Mouse (Mus musculus) testis, adult 2 months (tissue): ENCODE data around the gene Srp54a. TPM values are rescaled to one million over a fixed set of nuclear protein-coding genes. Genes with fewer than 3 reads are reported as not detected.
"Not testable (repeated sequence)": the region's sequence is repeated elsewhere in the genome, so short reads cannot be mapped to it uniquely, and the experiment has no call there.

Source experiments
- H3K27ac ChIP-seq: fragments of 200-500 bp; 2 replicates; pipeline ENCODE4 v1.5.1; 2012; ENCODE audit warnings: low read depth, low read length; ENCODE audit not compliant: control insufficient read depth, insufficient read depth
- H3K27me3 ChIP-seq: fragments of 200-500 bp; 2 replicates; pipeline ENCODE4 v1.6.1; 2012; ENCODE audit warnings: mild to moderate bottlenecking, low read length, moderate library complexity; ENCODE audit not compliant: control insufficient read depth, insufficient read depth
- H3K36me3 ChIP-seq: fragments of 200-500 bp; 2 replicates; pipeline ENCODE4 v1.6.1; 2012; ENCODE audit warnings: mild to moderate bottlenecking, low read length; ENCODE audit not compliant: control insufficient read depth, insufficient read depth
- H3K4me1 ChIP-seq: fragments of 200-500 bp; 2 replicates; pipeline ENCODE4 v1.6.1; 2012; ENCODE audit warnings: low read length; ENCODE audit not compliant: control insufficient read depth, insufficient read depth
- H3K4me3 ChIP-seq: fragments of 200-500 bp; 2 replicates; pipeline ENCODE4 v1.5.1; 2012; ENCODE audit warnings: low read depth, mild to moderate bottlenecking, low read length, moderate library complexity, mixed read lengths; ENCODE audit not compliant: control insufficient read depth
- CTCF ChIP-seq: fragments of 200-500 bp; IDR thresholded peaks from 2 replicates; pipeline ENCODE4 v1.5.1; 2012; ENCODE audit warnings: low read depth, mild to moderate bottlenecking, inconsistent platforms, low read length, moderate library complexity; ENCODE audit not compliant: control insufficient read depth, insufficient read depth, insufficient replicate concordance
- POLR2A ChIP-seq: fragments of 200-500 bp; IDR thresholded peaks from 2 replicates; pipeline ENCODE4 v1.6.1; 2012; ENCODE audit warnings: low read depth, mild to moderate bottlenecking, inconsistent platforms, low read length, moderate library complexity; ENCODE audit not compliant: control insufficient read depth
- polyA plus RNA-seq: library from polyadenylated mRNA; depleted of rRNA; stranded (reverse); fragments of >200 nt; gene quantifications from 2 replicates; pipeline ENCODE4 v1.2.3, GENCODE M21; 2012

The Srp54a gene
- polyA plus RNA-seq, 1 experiment = 20.1 TPM

DNA sequence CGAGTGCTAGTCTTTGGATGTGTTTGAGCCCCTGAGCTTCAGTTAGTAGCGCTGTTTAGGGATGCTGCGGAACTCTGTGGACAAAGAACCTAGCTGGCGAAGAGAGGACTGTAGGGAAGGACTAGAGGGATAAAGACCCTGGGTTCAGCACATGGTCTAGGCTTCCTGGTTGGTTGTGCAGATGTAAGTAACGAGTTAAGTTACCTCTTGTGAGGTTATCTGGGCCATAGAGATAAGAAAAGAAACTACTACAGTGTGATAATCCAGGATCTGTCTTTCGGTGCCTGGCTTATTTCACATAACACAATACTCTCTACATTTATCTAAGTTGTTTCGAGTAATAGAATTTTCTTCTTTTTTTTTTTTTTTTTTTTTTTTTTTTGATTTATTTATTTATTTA is 6.4 kb upstream of the Srp54a start:
- Histone ChIP-seq H3K27me3 (no peaks in the 10 kb centered on the region), H3K4me1 (no peaks in the 10 kb centered on the region), H3K27ac (no peak overlapping the region), H3K36me3 (no peaks in the 10 kb centered on the region), H3K4me3 (no peak overlapping the region)
- TF ChIP-seq POLR2A (no peak), CTCF (no peak)

DNA sequence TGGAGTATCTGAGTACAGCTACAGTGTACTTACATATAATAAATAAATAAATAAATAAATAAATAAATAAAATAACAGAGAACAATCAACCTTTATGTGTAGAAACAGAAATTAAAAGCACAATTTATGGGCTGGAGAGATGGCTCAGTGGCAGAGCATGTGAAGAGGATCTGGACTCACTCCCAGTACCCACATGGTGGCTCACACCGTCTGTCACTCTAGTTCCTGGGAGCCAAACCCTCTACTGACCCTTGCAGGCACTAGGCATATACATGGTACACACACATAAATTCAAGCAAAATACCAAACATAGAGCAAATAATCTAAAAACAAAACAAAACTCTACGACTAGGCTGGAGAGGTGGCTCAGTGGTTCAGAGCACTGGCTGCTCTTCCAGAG is 4.8 kb upstream of the Srp54a start:
- Histone ChIP-seq H3K4me1 (no peaks in the 10 kb centered on the region; the same call in 1 of the 2 replicates), H3K4me3 (no peak overlapping the region), H3K27me3 (no peaks in the 10 kb centered on the region), H3K27ac (no peak overlapping the region), H3K36me3 (no peaks in the 10 kb centered on the region)
- no peak for TF ChIP-seq POLR2A
- no peak for TF ChIP-seq CTCF

DNA sequence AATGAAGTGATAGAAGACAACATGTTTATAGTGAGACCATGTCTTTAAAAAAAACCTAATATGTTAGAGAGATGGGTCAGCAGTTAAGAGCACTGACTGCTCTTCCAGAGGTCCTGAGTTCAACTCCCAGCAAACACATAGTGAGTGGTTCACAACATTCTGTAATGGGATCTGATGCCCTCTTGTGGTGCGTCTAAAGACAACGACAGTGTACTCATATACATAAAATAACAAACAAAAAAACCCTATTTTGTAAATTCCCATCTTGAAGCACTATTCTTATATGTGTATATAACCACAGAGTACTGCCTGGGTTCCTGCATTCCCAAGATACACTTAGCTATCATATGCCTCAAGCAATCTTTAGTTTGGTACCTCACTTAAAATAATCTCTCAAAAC is 1.4 kb upstream of the Srp54a start:
- H3K27me3 ChIP-seq, H3K4me3 ChIP-seq, H3K27ac ChIP-seq, H3K4me1 ChIP-seq, H3K36me3 ChIP-seq: not testable (repeated sequence)

DNA sequence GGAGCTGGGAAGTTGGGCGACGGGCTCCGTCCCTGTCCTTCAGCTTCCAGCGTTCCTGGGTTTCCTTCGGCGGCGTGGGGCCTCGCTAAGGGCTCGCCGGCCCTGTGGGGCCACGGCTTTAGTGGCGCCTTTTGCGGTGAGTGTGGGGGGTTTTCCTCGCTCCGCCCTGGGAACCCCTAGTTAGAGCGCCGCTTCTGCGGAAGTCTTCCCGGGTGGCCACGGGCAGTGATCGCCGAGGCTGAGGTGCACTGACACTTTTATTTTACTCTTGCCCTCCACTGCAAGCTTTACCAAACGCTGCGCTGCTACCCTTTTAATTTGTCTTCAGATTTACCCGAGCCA is 510 bp downstream of the Srp54a start:
- Histone ChIP-seq H3K27ac (peak overlapping the region; percentile 97), H3K4me3 (peak overlapping the region; percentile 97)
- H3K27me3 ChIP-seq, H3K36me3 ChIP-seq, H3K4me1 ChIP-seq: not testable (repeated sequence)

DNA sequence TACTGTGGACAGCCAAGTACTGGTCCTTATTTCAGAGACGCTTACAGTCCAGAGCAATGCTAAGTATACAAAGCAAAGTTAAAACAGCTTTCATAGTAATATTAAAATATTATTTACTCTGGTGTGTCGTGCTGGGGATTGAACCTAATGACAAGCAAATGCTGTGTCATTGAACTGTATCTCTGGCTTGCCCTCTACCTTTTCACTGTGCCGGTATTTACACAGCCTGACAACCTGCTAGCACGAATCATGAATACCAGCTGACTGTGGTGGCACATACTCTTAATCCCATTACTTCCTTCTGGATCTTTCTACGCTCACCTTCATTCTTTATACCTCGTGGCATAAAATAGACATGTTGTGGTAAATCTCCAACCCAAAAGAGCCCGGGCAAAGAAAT is 12.1 kb downstream of the Srp54a start:
- not testable (repeated sequence) for H3K36me3 ChIP-seq, H3K27ac ChIP-seq, H3K4me1 ChIP-seq, H3K4me3 ChIP-seq, H3K27me3 ChIP-seq

DNA sequence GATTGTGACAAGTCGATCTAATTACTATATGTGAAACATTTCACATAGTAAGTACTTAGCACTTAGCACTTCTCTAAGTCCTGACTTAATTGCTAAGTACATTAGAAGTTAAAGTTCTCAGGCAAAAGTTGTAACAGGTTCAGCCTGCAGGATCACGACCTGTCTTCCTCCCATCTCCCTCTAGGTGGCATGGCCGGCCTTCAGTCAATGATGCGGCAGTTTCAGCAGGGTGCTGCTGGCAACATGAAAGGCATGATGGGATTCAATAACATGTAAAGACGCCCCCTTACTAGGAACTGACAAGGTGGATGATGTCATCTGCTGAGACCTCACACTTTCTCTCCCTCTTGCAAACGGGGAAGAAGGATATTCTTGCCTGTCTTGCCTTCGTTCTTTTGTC is 32.6 kb downstream of the Srp54a start:
- H3K36me3 ChIP-seq, H3K27ac ChIP-seq, H3K27me3 ChIP-seq, H3K4me1 ChIP-seq, H3K4me3 ChIP-seq: not testable (repeated sequence)

DNA sequence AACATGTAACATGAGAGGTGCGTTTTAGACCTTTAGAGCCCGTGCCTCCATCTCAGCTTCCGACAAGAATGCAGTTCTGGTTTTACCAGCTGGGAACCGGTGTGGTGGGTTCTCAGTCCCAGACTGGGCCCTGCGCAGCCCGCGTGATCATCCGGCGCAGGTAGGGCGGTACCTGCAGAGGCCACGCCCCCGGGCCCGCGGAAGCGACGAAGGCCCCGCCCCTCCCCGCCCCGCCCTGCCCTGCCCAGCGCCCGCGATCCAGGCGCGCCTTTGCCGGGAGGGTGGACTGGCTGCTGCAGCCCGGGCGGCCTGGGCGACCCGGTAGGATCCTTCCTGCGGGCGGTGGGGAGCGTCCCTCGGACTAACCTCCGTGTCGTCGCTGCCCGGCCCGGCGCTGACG is 44.2 kb downstream of the Srp54a start, which contains the start of gene Fam177a:
Gene Fam177a (plus strand): TSS at position 228 of the 400 bp plus-strand sequence.
- not testable (repeated sequence) for H3K36me3 ChIP-seq, H3K27ac ChIP-seq, H3K4me3 ChIP-seq, H3K4me1 ChIP-seq, H3K27me3 ChIP-seq

DNA sequence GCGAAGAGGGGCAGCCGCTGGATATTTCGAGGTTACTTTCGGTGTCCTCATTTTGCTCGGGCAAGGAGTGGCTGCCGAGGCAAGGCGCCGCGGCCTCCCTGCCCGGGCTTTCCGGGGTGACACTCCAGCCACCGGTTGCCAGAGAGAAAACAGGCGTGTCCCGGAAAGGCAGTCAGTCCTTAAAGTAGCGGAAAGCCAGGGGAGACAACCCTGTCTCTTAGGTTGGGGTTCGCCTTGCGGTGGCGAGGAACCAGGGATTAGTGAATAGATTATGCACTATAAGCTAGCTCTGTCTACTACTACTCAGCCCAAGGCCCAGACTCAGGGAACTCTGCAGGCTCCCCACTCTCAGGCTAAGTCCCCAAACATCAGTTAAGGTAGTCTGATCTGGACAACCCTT is 44.7 kb downstream of the Srp54a start:
- not testable (repeated sequence) for H3K27me3 ChIP-seq, H3K4me3 ChIP-seq, H3K27ac ChIP-seq, H3K36me3 ChIP-seq, H3K4me1 ChIP-seq

DNA sequence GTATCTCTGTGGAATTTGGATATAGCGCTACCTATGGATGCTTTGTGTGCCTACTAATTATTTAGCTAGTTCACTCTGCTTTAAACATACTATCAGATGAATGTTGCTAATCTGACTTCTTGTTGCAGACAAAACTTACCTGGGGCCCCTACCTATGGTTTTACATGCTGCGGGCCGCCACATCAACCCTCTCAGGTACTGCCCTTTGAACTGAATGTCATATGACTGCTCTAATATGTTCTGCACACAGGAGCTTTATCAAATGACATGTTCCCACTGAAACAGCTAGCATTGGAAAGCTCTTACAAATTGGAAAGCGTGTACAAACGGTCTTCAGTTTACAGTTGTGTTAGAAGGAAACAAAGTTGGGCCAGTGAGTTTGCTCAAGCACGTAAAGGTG is 55.5 kb downstream of the Srp54a start:
- H3K27ac ChIP-seq, H3K36me3 ChIP-seq, H3K4me3 ChIP-seq: not testable (repeated sequence)

DNA sequence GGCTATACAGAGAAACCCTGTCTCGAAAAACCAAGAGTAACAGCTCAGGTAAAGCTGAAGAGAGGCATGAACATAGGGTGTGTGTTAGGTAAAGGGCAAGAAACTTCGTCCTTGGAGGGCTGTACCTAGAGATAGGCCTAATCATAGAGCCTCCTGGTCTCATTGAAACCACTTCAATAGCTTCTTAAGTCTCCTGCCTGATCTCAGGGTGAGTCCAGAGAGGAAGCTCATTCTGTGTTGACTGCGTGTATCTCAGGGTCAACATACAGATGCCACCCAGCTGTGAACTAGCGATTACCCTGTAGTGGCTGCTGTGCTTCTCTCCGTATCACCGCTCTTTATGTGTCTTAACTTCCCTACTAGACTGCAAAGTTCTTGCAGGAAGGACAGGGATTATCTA is 57.8 kb downstream of the Srp54a start:
- not testable (repeated sequence) for H3K4me1 ChIP-seq, H3K36me3 ChIP-seq, H3K4me3 ChIP-seq, H3K27me3 ChIP-seq, H3K27ac ChIP-seq

More for the DNA sequence above, 55.5 kb downstream of the Srp54a start:
- not testable (repeated sequence) for H3K27me3 ChIP-seq, H3K4me1 ChIP-seq

DNA sequence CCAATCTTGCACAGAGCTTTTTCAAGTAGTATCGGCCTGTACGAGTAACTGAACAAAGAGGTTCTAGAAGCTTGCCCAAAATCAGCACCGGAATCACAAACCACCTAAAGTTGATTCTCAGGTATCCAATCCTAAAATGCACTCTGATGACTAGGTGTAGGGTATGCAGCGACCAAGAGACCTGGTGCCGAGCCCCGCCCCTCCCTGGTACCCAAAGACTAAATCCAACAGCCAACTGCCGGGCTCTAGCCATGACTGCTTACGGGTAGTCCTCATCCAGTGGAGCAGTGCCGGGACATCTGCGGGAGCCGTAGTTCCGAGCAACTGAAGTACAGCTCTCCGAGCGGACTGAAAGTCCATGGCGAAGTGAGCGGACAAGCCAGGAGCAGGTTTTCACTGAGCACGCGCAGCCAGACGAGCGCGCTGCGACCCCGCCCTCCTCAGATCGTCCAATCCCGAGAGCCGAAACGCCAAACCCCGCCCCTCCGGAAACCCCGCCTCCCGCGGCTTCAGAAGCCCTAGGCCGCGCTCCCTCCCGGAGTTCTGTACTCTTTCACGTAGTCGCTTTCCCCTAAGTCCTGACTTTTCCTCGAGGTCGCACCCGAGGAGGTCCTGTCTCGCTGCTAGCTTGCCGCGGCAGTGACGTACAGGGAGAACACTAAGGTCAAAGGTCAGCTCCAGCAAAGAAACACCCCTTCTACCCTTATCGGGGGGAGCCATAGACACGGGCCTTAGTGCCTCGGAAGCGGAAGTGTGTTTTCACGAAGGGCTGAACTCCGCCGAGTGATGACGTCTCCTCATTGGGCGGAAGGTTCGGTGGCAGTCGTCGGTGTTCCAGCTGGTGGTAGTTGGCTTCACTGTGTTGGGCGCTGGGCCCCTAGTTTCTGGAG is 74.7 kb downstream of the Srp54a start, which contains the start of gene Srp54b:
Gene Srp54b (plus strand): TSS at position 546 of the 890 bp plus-strand sequence.
- not testable (repeated sequence) for H3K27me3 ChIP-seq, H3K36me3 ChIP-seq, H3K27ac ChIP-seq, H3K4me1 ChIP-seq
- H3K4me3 ChIP-seq = peak within 1 kb of the TSS; percentile 51

DNA sequence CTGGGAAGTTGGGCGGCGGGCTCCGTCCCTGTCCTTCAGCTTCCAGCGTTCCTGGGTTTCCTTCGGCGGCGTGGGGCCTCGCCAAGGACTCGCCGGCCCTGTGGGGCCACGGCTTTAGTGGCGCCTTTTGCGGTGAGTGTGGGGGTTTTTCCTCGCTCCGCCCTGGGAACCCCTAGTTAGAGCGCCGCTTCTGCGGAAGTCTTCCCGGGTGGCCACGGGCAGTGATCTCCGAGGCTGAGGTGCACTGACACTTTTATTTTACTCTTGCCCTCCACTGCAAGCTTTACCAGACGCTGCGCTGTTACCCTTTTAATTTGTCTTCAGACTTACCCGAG is 75.4 kb downstream of the Srp54a start:
- H3K4me3 ChIP-seq = peak overlapping the region; percentile 51
- not testable (repeated sequence) for H3K4me1 ChIP-seq, H3K27ac ChIP-seq

More for the DNA sequence above, 75.4 kb downstream of the Srp54a start:
- H3K36me3 ChIP-seq, H3K27me3 ChIP-seq: not testable (repeated sequence)
